Mouse (Mus musculus) limb, embryonic 14.5 days (tissue): ENCODE results near the gene Gdpgp1. TPM values are rescaled to one million over a fixed set of nuclear protein-coding genes. Genes with fewer than 3 reads are reported as not detected.

Experiments
- ATAC-seq: fragments of 200-750 bp; cut with Nextera tagmentation; 2 replicates; pipeline ENCODE4 v1.8.0; 2017; ENCODE audit warnings: low read depth, moderate number of reproducible peaks, moderate TSS enrichment; ENCODE audit not compliant: low FRiP score
- DNase-seq: peaks from one replicate; pipeline ENCODE4 v3.0.0-alpha.2; 2015; ENCODE audit warnings: low spot score
- H3K27ac ChIP-seq: fragments of 300-500 bp; sonication (generic); replicated peaks from 2 replicates; pipeline ENCODE4 v1.5.1; 2014; ENCODE audit warnings: low read depth, mild to moderate bottlenecking, low read length, moderate library complexity, mixed read lengths
- H3K27me3 ChIP-seq: fragments of 300-500 bp; sonication (generic); 2 replicates; pipeline ENCODE4 v1.6.1; 2014; ENCODE audit warnings: low read length, mixed read lengths; ENCODE audit not compliant: control insufficient read depth, insufficient read depth
- H3K36me3 ChIP-seq: fragments of 300-500 bp; sonication (generic); 2 replicates; pipeline ENCODE4 v1.6.1; 2014; ENCODE audit warnings: mild to moderate bottlenecking, low read length, moderate library complexity, mixed read lengths; ENCODE audit not compliant: control insufficient read depth, insufficient read depth
- H3K4me1 ChIP-seq: fragments of 300-500 bp; sonication (generic); 2 replicates; pipeline ENCODE4 v1.6.1; 2014; ENCODE audit warnings: antibody characterized with exemption, low read length, mixed read lengths; ENCODE audit not compliant: control insufficient read depth, insufficient read depth
- H3K4me2 ChIP-seq: fragments of 300-500 bp; sonication (generic); replicated peaks from 2 replicates; pipeline ENCODE4 v1.6.1; 2014; ENCODE audit warnings: low read depth, mild to moderate bottlenecking, low read length, moderate library complexity; ENCODE audit not compliant: severe bottlenecking
- H3K4me3 ChIP-seq: fragments of 300-500 bp; sonication (generic); replicated peaks from 2 replicates; pipeline ENCODE4 v1.5.1; 2014; ENCODE audit warnings: low read length
- H3K9ac ChIP-seq: fragments of 300-500 bp; sonication (generic); 2 replicates; pipeline ENCODE4 v1.6.1; 2014; ENCODE audit warnings: mild to moderate bottlenecking, low read depth, low read length, moderate library complexity; ENCODE audit not compliant: severe bottlenecking
- H3K9me3 ChIP-seq: fragments of 300-500 bp; sonication (generic); 2 replicates; pipeline ENCODE4 v1.6.1; 2016; ENCODE audit warnings: low read length; ENCODE audit not compliant: control insufficient read depth
- POLR2A ChIP-seq: fragments of 200-500 bp; IDR thresholded peaks from 2 replicates; pipeline ENCODE4 v1.8.0; 2012; ENCODE audit warnings: inconsistent platforms, mild to moderate bottlenecking, moderate library complexity, borderline replicate concordance; ENCODE audit not compliant: insufficient read depth, insufficient read length; ENCODE audit errors: extremely low read depth
- WGBS: fragments of 180-500 bp; shearing (Covaris S2); extraction: QIAGEN DNeasy Blood & Tissue Kit; methylation state at CpG from one replicate; pipeline ENCODE4 v1.1.7; 2014; 5-methylcytosine and 5-hydroxymethylcytosine counted together
- polyA plus RNA-seq, 2 experiments: library from polyadenylated mRNA; depleted of rRNA in 1 of 2; stranded (reverse) in 1 of 2; unstranded in 1 of 2; fragments of >200 nt; fragmentation: Nextera tagmentation in 1 of 2; extraction: Ambion mirVana in 1 of 2; gene quantifications; 2 replicates each; pipeline versions ENCODE4 v1.2.1 to v1.2.3; 2012 to 2014

The Gdpgp1 gene
- polyA plus RNA-seq, 2 experiments = 2.0 to 2.1 TPM

DNA sequence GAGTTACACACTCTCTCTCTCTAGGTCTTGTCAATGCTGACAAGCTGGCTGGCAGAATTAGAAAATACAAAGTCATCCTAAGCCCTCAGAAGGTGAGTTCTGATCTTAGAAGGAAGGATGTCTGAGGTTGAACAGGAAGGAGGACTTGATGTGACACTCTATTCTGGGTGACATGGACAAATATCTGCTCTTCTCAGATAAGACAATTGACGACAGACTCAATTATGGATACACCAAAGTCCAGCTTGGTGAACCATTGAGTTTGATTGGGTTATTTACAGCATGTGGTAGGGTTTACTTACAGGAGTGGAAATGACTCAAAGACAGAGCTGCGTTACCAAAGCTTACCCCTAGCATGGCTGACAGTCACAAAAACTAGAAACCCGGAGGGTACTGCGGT is 43.7 kb downstream of the Gdpgp1 start:
- ATAC-seq = no peak
- Histone ChIP-seq H3K27me3 (no peaks in the 10 kb centered on the region), H3K27ac (no peak overlapping the region), H3K9ac (no peak overlapping the region), H3K36me3 (peaks cover 59% of the 10 kb centered on the region), H3K4me2 (no peak overlapping the region), H3K9me3 (peaks cover 14% of the 10 kb centered on the region; the same call in 1 of the 2 replicates), H3K4me1 (no peaks in the 10 kb centered on the region), H3K4me3 (no peak overlapping the region)
- WGBS = 97% methylated on average over 4 of the region's 4 CpGs
- no peak for DNase-seq
- TF ChIP-seq POLR2A = no peak

DNA sequence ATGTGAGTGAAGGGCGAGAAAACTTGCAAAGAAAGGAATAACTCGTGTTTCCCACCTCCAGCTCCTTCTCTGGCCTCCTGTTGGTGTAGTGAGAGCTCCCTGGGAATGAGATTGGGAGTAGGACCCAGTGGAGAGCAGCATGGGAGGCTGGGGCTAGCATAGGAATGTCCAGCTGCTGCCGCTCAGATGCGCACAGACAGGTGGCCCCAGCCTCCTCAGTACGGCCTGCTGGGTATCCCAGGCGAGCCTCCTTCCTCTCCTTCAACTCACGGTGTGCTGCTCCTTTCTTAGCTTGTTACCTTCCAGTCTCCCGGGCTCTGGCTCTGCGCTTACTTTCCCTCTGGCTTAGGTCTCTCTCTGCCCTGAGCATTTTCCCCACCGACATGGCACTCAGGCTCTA is 47.4 kb downstream of the Gdpgp1 start:
- no peak overlapping the region for H3K9ac ChIP-seq
- no peaks in the 10 kb centered on the region for H3K27me3 ChIP-seq
- H3K4me3 ChIP-seq = no peak overlapping the region
- H3K9me3 ChIP-seq = peaks cover 4% of the 10 kb centered on the region; the same call in 1 of the 2 replicates
- no peak overlapping the region for H3K27ac ChIP-seq
- no peaks in the 10 kb centered on the region for H3K4me1 ChIP-seq
- DNase-seq (no peak), ATAC-seq (no peak)
- no peak for TF ChIP-seq POLR2A
- no peak overlapping the region for H3K4me2 ChIP-seq
- H3K36me3 ChIP-seq = peaks cover 71% of the 10 kb centered on the region
- WGBS = 80% methylated on average over 9 of the region's 10 CpGs

DNA sequence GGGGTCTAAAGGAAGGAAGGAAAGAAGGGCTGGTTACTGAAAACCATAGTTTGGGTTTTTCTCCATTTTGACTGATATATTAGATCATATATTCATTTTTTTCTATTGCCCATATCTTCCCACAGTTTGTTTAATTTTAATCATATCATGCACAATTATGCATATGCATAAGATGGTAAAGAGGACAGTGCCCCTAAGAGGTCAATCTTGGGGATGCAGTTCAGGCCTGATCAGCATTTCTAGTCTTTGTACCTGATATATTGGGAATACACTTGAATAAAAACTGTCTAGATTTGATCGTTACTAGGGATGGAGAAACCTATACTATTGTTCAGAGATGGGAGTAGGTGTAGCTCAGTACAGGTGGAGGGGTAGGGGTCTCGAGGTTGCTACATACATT is 48.3 kb downstream of the Gdpgp1 start:
- WGBS = 91% methylated on average over 2 of the region's 2 CpGs
- no peak for DNase-seq
- Histone ChIP-seq H3K9ac (no peak overlapping the region), H3K4me1 (no peaks in the 10 kb centered on the region), H3K4me2 (no peak overlapping the region), H3K4me3 (no peak overlapping the region), H3K9me3 (no peaks in the 10 kb centered on the region), H3K27me3 (no peaks in the 10 kb centered on the region), H3K36me3 (peaks cover 73% of the 10 kb centered on the region), H3K27ac (no peak overlapping the region)
- TF ChIP-seq POLR2A = no peak
- ATAC-seq = no peak

DNA sequence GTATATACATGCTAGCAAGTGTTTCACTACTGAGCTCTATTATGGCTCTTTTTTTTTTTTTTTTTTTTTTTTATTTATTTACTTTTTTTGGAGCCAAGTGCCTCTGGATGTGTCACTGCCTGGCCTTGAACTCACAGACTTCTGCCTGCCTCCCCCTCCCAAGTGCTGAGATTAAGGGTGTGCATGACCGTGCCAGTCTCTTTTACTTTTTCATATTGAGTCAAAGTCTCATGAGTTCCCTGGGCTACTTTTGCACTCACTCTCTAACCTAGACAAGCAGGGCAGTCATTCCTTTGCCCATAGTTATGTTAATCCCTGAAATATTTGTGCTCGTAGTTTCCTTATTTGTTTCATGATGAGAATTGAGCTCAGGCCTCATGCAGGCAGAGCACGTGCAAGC is 49.0 kb downstream of the Gdpgp1 start:
- no peak overlapping the region for H3K27ac ChIP-seq
- H3K4me3 ChIP-seq = no peak overlapping the region
- H3K4me2 ChIP-seq = no peak overlapping the region
- H3K27me3 ChIP-seq = no peaks in the 10 kb centered on the region
- no peaks in the 10 kb centered on the region for H3K9me3 ChIP-seq
- H3K4me1 ChIP-seq = no peaks in the 10 kb centered on the region
- H3K9ac ChIP-seq = no peak overlapping the region
- H3K36me3 ChIP-seq = peaks cover 73% of the 10 kb centered on the region
- DNase-seq (no peak), ATAC-seq (no peak)
- TF ChIP-seq POLR2A = no peak
- 84% methylated on average over 3 of the region's 3 CpGs for WGBS

DNA sequence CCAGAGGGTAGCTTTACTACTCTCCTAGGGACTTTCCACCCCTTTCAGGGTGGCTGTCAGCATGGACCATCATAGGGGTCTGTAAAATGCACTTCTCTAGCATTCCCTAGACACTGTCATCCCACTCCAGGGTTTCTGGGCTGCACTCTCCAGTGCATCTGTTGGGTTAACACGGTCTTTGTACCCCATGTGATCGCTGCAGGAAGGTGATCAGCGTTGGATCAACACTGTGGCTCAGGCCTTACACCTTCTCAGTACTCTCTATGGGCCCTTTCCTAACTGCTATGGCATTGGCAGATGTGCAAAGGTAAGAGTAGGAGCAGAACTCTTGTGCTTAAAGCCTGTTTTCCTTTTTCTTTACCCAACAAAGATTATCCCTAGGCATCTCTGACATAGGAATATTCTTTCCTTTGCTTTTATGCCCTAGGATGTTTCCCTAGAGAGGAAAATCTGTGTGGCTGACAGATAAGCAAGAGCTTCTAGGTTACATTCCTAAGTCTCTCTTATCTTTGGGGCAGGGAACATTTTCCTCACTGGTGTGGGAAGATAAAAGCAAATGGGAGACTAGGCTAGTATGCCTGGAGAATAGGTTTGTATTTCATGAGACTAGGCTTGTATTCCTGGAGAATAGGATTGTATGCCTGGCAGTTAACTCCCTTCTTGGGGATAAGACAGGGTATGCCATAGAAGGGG is 50.7 kb downstream of the Gdpgp1 start:
- Histone ChIP-seq H3K9me3 (no peaks in the 10 kb centered on the region), H3K27me3 (no peaks in the 10 kb centered on the region), H3K4me2 (no peak overlapping the region), H3K4me3 (no peak overlapping the region), H3K36me3 (peaks cover 76% of the 10 kb centered on the region), H3K9ac (no peak overlapping the region), H3K27ac (no peak overlapping the region), H3K4me1 (no peaks in the 10 kb centered on the region)
- WGBS = 86% methylated on average over 3 of the region's 3 CpGs
- no peak for TF ChIP-seq POLR2A
- DNase-seq (no peak), ATAC-seq (no peak)
